Mouse (Mus musculus): ENCODE results near the gene Sectm1a.
"Not testable (repeated sequence)": the region's sequence is repeated elsewhere in the genome, so short reads cannot be mapped to it uniquely, and the experiment has no call there.

Gene Sectm1a

DNA sequence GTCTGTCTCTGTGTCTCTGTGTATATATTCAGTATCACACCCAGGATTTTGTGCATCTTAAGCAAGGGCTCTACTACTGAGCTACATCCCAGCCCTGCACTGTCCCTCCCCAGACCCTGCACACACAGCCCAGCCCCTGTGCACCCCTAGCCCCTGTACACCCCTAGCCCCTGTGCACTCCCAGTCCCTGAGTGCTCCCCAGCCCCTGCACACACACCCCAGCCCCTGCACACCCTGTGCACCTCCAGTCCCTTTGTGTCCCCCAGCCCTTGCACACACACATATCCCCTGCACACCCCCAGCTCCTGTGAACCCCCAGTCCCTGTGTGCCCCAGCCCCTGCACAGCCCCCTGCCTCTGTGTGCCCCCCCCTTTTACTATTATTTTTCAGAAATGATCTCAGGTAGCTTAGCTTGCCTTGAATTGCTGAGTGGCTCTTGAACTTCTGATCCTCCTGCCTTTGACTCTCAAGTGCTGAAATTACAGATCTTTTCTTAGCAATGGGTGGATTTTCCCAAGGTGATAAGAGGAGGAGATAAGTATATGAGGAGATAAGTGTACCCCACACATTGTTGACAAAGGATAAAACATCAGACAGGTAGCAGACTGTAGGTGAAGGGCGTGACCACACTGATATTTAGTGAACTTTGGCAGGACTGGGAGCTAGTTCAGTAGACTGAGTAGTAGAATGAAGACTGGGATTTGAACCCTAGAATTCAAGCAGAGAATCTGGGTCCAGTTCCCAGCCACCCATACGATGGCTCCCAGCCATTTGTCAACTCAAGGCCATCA, 8.9 kb upstream of the Sectm1a start:
- no peak for DNase-seq (ENCODE audit: extremely low read depth, low read depth)

DNA sequence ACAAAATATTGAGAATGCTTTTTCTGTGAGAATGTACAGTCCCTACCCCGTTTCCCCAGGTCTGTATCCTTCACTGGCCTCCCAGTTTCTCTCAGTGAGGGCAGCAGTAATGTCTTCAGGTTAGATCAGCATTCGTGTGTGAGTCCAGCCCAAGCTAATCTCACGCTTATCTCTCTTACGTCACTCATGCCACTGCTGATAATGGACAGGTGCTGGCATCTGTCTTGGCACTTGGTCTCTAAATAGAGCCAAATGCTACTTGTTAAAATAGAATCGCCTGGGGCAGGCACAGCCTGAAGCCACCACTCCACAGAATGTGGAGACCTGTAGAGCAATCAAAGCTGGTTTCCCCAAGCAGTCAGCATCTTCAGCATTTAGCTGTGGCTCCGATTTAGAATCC, 8.0 kb upstream of the Sectm1a start:
- DNase-seq (ENCODE audit: extremely low read depth, low read depth), result no peak

DNA sequence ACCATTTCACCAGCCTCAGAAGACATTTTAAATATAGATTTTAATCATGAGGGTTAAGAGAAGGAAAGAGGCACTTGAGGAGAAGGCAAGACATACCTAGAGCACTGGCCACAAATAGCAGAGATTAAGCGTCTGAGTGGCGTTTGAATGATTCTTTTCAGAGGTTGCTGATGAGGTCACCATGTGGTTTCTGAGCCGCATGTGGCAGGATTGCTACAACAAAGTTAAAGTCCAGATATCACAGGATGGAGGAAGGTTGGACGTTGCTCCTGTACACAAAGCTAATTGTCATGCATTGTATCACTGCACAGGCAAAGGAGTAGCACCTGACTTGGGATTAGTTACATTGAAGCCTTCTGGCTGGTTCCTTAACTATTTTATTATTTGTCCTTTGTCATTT, 5.3 kb upstream of the Sectm1a start:
- DNase-seq (ENCODE audit: extremely low read depth, low read depth), result no peak

DNA sequence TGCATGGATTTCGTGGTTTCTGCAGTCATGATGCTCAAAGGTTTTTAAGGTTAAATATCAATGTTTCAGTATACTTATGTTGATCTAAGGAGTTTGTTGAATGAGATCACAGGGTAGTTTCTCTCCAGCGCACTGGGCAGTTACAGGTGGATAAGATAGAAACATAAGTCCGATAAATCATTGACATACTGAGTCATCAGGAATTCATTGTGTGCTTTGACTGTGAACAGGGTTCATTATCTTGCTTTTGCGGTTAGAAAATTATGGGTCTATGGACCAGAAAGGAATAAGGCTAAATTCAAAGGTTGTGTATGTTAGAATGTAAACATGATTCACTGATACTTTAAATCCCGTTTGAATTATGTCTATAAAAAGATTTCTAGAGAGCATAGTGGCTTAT, 4.2 kb upstream of the Sectm1a start:
- no peak for DNase-seq (ENCODE audit: extremely low read depth, low read depth)

DNA sequence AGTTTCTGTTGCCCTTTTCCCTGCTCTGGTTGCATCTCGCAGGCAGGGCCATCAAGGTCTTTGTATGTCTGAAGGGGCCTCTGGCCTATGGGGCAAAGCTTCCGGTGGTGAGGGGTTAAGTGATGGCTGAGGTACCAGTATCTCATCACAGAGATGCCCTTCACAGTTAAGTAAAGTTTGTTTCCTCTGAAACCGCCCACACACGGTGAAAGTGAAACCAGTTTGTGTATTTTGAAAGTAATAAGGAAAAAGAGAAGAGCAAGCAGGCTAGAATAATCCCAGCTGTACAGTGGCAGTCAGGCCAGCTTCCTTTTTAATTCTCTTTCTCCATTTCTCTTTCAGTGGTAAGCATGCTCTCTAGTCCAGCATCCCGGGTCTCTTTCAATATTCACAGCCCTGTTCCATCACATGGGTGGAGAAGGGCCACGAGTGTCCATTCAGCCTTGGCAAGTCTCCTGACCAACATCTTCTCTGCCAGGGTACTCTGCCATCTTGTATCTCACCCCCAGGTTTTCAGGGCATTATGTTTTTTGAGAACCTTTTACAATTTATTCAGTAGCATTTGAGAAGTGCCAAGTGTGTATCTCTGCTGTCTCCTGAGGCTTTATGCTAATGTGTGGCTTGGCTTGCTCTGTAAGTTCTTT, 2.0 kb upstream of the Sectm1a start:
- DNase-seq (ENCODE audit: extremely low read depth, low read depth), result no peak

- no peak for DNase-seq (ENCODE audit: extremely low read depth, low read depth)
Measured at GRCm38 (mm10) chr11:121082250-121082649, 1.2 kb upstream of the Sectm1a start.

DNA sequence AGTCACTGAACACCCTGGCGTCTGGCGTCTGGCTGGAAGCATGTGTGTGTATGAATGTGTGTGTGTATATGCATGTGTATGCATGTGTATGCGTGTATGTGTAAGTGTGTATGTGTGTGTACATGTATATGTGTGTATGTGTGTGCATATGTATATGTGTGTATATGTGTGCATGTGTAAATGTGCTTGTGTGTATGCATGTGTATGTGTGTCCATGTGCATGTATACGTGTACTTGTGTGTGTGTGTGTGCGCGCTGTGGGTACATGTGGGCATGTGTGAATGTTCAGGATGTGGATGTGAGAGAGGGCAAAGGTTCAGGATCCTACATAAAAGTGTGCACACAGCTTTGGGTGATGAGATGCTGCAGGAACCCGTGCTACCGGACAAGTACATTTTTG, 690 bp downstream of the Sectm1a start:
- DNase-seq (ENCODE audit: extremely low read depth, low read depth), result no peak

DNA sequence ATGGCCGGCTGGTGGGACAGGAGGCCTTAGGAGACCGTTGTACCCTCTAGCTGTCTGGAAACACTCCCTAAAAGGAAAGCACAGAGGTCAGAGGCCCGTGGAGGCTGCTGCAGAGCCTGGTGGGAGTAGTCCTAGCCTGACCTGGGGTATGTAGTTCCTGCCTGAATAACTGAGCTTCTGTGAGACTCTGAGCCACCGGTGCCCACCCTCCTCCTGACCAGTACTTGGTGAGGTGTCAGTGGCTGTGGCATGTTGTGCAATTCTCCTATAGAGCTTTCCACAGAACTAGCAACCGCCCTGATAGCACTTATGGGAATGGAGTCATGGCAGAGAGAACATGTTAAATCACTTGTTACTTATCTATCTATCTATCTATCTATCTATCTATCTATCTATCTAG, 5.4 kb downstream of the Sectm1a start:
- DNase-seq (ENCODE audit: extremely low read depth, low read depth), result no peak

- peak; percentile 32 for DNase-seq (ENCODE audit: extremely low read depth, low read depth)
Measured at GRCm38 (mm10) chr11:121069662-121070061, 11.4 kb downstream of the Sectm1a start.

- no peak for DNase-seq (ENCODE audit: extremely low read depth, low read depth)
Measured at GRCm38 (mm10) chr11:121067895-121068294, 13.1 kb downstream of the Sectm1a start.

- DNase-seq (ENCODE audit: extremely low read depth, low read depth), result no peak
Measured at GRCm38 (mm10) chr11:121064197-121064596, 16.8 kb downstream of the Sectm1a start.

DNA sequence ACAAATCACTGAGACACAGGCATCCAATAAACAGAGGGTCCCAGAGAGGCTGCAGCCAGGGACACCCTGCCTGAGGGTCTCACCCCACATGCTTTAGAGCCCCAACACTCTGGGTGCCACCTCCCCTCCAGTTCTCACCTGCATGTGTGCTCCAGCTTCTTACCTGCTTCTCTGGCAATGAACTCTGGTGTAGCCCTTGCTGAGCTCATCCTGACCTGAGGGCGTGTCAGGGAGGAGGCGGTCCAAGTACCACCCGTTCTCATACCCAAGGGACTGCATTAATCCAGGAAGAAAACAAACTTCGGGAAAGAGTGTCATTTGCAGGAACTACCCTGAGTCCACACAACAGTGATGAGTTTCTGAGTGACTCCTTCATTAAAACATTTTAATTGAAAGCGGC, 17.6 kb downstream of the Sectm1a start, which contains the start of gene Sectm1b:
Gene Sectm1b, minus strand, starts transcription at position 191 of the 400 bp plus-strand sequence.
- DNase-seq (ENCODE audit: extremely low read depth, low read depth), result no peak

GRCm38 (mm10) chr11:121061615-121062014, 19.4 kb downstream of the Sectm1a start:
- DNase-seq (ENCODE audit: extremely low read depth, low read depth), result no peak

GRCm38 (mm10) chr11:121060401-121061067, 20.5 kb downstream of the Sectm1a start:
- not testable (repeated sequence) for DNase-seq (ENCODE audit: extremely low read depth, low read depth)

- no peak for DNase-seq (ENCODE audit: extremely low read depth, low read depth)
Measured at GRCm38 (mm10) chr11:121059471-121059870, 21.5 kb downstream of the Sectm1a start.

GRCm38 (mm10) chr11:121058956-121059355, 22.1 kb downstream of the Sectm1a start:
- no peak for DNase-seq (ENCODE audit: extremely low read depth, low read depth)

GRCm38 (mm10) chr11:121058122-121058521, 22.9 kb downstream of the Sectm1a start:
- no peak for DNase-seq (ENCODE audit: extremely low read depth, low read depth)

DNA sequence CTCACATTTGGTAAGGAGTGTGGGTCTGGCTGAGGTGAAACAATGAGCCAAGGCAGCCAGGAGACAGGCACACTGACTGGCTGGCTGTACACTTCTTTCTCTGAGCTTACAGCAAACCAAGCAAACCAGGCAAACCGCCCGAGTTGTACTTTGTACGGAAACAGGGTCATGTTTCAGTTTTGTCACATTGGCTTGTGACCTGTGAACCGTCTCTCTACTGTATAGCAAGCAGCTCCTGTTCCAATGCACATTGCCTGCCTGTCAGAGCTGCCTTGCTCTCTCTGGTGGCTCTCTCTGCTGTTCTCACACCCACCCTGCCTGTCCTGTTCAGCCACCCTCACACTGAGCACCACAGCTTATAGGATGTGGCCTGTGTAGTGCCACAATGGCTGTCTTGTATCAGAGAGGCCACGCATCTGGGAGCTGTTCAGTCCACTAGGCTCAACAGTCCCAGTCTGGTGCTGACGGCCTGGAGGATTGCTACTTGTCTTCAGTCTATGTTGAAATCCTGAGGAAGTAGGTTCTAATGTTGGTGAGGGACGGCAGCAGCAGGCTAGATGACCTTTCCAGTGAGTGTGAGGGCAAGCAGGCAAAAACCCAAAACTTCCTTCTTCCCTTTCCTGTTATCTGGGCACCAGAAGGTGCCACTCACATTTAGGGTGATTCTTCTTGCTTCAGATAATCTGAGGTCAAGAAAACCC, 24.3 kb downstream of the Sectm1a start:
- DNase-seq (ENCODE audit: extremely low read depth, low read depth), result no peak

- peak; percentile 59 for DNase-seq (ENCODE audit: extremely low read depth, low read depth)
Measured at GRCm38 (mm10) chr11:121053536-121053935, 27.5 kb downstream of the Sectm1a start.

DNA sequence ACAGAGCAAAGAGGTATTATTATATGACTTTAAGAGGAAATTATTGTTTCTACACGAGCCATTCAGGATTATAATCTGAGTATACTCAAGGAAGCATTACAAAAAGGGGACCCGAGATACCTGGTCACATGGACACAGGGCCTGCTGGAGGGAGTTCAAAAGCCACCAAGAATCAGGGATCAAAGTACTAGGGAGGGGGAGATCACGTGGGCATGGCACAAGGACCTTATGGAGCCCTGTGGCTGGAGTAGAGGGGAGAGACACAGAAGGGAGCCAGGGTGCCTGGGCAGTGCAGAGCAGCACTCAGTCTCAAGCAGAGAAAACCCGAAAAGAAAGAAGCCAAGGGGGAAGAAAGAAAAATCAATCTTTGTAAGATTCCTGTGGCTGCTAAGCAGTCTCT, 28.6 kb downstream of the Sectm1a start:
- no peak for DNase-seq (ENCODE audit: extremely low read depth, low read depth)

- DNase-seq (ENCODE audit: extremely low read depth, low read depth), result no peak
Measured at GRCm38 (mm10) chr11:121051793-121052192, 29.2 kb downstream of the Sectm1a start.

GRCm38 (mm10) chr11:121049840-121050239, 31.2 kb downstream of the Sectm1a start:
- no peak for DNase-seq (ENCODE audit: extremely low read depth, low read depth)

All from MEL-GATA-1-ER (cell line).